Mouse (Mus musculus): ENCODE measurements around the gene Zfp664.

Gene Zfp664

DNA sequence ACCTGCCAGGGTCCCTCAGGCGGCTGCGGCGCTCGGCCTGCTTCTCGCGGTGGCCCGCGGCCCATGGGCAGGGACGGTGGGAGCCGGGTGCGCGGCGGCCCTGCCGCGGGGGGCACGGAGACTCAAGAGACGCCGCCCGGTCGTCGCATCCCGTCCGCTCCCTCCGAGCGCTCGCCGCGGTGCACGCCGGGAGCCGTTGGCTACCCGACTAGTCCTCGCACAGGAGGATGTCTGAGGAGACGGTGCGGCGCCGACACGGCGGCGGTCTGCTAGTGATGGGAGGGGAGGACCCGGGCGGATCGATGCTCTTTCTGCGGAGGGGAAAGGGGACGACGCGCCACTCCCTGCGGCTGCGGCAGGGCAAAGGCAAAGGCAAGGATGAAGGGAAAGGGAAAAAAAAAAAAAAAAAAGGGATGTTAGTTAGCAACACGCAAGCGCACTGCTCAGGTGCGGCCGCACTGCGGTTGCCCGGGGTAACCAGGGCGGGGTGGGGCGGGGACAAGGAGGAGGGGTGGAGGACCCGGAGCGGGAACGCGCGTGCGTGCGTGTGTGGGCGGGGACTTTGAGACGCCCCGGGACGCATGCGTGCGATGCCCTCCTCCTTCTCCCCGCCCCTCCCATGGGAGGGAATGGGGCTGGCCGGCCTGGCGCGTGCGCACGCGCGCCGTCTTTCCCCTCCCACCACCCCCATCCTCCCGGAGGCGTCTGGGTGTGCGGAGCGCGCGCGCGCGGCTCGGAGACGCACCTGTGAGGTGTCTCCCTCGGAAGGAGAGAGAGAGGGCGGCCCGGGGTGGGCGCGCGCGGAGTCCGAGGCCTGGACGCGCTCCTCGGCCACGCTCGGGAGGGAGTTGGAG is at the start of gene Zfp664, which contains the start of gene Ccdc92:
TSS of gene Zfp664 (plus strand) at position 679 of the 854 bp plus-strand sequence.
TSS of gene Ccdc92 (minus strand) at position 412 of the 854 bp plus-strand sequence.
- in situ Hi-C loops (cut with MboI, MseI), result loop anchor here (5.0 to 25.0 kb wide), 3 partner anchors 250 to 1850 kb away; partner anchors contain the start of genes 2810006K23Rik, Mphosph9 and Orai1

DNA sequence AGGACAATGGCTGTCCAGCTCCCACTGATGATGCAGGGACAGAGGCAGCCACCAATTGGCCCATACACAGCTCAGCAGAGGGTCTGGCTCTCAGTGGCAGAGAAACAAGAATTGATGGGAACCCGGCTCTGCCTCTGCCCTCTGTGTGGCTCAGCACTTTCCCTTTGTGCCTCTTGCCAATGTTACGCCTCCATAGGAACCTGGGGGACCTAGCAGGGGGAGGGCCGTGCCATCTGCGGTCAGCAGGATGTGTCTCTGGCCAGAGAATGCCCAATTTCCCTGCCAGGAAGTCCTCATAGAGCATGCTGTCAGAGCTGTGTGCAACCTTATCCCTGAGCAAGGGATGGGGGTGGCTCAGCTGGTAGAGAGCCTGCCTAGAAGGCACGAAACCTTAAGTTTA is 47.7 kb upstream of the Zfp664 start:
- in situ Hi-C loops (cut with MboI, MseI), result no loop called here

DNA sequence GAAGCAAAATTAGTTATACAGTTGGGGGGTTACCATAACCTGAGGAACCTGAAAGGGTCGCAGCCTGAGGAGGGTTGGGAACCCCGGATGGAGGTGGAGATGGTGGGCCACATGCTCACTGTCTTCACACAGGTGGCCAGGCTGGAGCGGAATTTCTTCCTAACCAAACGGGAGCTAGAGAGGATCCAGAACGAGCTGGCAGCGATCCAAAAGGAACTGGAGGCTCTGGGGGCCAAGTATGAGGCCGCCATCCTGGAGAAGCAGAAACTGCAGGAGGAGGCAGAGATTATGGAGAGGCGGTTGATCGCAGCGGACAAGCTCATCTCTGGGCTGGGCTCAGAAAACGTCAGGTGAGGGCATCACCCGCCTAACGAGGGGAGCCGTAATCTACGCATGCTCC is 45.4 kb upstream of the Zfp664 start:
- in situ Hi-C loops (cut with MboI, MseI), result no loop called here

DNA sequence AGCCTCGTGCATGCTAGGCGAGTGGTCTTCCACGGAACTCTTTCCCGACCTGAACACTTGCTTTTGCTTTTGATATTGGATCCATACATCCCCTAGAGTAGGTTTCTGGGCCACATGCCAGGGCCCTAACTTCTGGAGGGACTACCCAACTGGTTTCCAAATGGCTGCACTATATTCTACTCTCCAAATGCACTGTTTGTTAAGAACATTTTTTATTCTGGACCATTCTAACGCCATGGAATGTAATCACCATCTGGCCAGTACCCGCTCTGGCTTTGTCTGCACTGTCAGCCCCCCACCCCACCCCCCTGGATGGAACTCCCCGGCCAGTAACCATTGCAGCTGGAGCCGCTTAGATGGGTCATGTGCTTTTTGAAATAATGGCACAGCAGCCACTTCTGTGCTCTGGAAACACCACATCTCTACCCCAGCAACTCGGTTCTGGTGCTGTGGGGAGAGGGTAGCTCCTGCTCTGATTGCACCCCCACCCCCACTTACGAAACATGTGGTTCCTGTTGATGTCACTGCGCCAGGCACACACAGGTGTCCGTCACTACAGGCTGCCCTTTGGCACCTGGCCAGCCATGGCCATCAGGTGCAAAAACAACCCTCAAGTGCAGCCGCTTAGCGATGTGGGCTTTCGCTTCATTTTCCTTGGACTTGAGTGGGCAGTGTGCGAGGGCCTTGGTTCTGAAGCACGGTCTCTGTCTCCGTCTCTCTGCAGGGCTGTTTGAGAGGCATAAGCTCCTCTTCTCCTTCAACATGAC is 40.2 kb upstream of the Zfp664 start:
- in situ Hi-C loops (cut with MboI, MseI), result no loop called here

DNA sequence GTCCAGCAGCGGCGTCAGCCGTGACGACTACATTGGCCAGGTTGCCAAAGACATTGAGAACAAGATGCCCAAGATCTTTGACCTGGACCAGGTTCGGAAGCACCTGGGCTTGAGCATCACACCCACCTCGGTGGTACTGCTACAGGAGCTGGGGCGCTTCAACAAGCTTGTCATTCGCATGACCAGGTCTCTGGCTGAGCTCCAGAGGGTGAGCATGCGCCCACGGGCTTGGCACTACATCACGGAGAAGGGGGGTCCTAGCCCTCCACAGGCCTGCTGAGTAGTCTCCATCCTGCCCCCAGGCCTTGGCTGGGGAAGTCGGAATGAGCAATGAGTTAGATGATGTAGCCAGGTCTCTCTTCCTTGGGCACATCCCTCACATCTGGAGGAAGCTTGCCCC is 32.2 kb upstream of the Zfp664 start:
- in situ Hi-C loops (cut with MboI, MseI), result no loop called here

DNA sequence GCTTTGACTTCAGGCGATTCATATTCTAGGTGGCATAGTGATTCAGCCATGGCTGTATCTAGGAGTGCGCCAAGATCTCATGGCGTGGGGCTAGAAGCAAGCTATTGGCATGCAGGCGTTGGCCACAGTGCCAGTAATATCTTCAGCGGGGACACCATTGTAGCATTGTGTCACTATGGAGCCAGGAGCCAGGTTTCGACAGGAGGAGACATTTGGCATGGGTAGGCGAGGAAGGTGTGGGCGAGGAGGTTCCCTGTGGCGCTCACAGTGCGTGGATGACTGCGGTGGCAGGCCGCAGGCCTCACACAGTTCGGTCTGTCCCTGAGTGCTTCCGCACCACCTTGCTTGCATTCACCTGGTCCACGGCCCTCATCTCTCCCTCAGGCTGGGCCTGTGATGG is 27.3 kb upstream of the Zfp664 start:
- in situ Hi-C loops (cut with MboI, MseI), result no loop called here

DNA sequence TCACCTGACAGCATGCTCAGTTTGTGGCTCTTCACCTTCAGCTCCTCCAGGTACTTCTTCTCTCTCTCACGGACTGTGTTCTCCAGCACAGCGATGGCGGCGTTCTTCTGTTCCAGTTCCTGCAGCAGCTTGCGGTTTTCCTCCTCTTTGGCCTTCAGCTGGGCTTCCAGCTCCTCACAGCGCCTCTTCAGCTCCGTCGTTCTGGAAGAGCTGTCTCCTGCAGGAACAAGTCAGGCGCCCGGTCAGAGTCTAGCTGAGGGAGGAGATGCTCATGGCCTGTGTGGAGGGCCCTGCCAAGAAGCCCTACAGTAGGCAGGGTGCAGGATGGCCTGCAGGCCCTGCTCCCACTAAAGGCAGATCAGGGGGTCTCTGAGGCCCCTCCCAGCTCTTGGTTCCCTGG is 26.4 kb upstream of the Zfp664 start:
- in situ Hi-C loops (cut with MboI, MseI), result no loop called here

DNA sequence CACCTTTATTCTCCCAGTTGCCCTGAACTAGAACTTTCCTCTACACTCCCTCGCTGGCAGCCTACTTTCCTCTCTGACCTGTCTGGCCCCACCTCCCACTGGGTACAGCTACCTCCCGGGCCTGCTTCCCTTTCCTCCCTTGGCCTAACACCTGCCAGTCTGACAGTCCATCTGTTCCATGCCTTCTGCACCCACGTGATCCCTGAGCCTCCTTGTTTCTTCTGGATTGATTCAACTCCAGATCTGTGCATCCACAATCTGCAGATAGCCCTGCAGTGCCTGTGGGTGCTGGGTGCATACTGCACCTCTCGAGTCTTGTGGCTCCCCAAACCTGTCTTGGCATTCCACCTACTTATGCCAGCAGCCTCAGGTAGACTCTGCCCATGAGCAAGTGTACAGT is 25.9 kb upstream of the Zfp664 start:
- in situ Hi-C loops (cut with MboI, MseI), result no loop called here

DNA sequence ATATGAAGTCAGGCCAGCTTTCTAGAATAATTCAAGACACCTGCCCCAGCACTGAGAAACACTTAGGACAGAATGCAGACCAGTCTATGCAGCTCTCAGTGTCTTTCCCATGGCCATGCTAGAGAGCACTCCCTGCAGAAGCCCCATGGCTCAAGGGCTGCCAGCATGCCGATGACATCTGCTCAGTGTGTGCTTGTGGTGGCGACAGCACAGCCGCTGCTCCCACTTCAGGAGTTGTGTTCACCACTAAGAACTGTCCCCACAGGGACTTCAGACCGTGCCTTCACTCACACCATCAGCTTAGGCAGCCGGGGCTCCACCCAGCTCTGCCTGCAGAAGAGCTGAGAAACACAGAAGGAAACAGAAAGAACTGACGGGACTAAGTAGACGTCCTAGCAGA is 22.3 kb upstream of the Zfp664 start:
- in situ Hi-C loops (cut with MboI, MseI), result no loop called here

DNA sequence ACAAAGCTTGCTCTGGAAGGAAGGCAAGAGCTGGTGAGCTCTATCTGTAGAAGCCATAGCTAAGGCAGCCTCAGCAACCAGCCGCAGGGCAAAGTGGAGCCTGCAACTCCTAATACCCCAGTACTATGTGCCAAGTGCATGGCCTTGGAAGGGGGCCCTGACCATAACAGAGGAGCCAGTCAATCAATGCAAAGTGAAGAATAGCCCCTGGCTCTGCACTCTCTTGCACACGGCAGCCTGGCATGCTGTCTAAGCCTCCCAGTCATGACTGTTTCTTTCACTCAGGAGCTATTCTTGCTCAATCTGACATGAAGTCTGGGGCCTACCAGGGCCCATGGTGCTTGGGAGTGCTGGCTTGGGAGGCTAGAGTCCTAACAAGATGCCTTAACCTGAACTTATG is 21.8 kb upstream of the Zfp664 start:
- in situ Hi-C loops (cut with MboI, MseI), result no loop called here

DNA sequence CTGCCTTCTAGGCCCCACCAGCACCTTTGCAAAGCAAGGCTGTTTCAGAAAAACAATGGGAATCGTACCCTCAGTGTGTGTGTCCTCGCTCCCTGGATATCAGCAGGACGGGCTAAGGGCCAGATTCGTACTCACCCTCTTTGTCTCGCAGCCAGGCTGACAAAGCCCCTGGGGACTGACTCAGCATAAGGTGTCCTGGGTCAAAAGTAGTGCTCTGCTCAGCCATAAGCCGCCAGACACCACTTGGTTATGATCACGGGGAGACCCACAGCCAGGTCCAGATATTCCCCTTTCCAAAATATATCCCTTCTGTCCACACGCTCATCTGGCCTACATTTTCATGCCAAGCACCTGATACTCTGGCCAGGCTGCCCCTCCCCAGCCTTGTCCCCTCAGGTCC is 19.1 kb upstream of the Zfp664 start:
- in situ Hi-C loops (cut with MboI, MseI), result no loop called here

DNA sequence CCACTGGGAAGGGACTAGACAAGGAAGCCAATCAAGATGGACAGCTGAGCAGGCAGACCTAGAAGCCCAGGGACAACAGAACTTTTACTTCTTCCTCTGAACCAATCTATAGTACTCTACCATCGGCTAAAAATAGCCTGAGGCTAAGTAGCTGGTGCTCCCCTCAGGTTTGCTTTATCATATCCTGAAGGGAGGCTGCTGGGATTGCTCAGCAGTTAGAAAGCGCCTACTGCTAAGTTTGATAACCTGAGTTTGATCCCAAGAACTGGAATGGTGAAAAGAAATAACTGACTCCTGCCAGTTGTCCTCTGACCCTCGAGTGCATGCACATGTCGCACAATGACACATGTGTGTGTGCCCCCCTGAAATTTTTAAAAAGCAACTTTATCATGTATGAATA is 17.6 kb upstream of the Zfp664 start:
- in situ Hi-C loops (cut with MboI, MseI), result no loop called here

DNA sequence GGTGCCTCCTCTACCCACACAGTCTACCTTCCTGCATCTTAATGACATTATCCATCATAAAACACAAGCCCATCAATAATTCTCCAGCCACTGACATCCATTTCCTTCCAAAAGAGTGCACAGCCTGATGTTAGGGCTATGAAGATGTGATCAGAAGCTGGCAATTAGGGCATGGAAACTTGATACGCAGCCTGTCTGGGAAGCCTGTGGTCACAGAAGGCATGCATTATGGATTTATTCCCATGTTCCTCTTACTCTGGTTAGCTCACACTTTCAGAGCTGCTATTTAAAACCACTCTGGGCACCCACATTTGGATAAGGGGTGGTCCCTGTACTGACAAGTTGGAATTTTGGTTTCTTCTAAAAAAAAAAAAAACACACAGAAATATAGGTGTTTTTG is 15.5 kb upstream of the Zfp664 start:
- in situ Hi-C loops (cut with MboI, MseI), result no loop called here

DNA sequence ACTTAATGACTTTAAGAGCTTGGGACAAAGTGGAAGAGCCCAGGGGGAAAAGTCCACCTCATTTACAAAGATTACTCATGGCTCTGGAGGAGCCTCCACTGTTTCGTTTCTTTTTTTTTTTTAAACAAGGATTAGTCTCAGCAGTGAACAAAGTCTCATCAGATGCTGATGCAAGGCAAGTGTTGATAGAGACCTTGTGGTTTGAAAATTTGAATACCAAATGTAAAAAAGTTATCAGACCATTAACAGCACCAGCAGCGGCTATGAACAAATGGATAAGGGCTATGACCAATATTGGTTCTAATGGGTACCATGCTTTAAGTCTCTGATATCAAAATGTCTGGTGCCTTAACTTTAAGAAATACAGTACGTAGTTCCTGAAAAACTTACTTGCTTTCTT is 13.5 kb upstream of the Zfp664 start:
- in situ Hi-C loops (cut with MboI, MseI), result no loop called here

DNA sequence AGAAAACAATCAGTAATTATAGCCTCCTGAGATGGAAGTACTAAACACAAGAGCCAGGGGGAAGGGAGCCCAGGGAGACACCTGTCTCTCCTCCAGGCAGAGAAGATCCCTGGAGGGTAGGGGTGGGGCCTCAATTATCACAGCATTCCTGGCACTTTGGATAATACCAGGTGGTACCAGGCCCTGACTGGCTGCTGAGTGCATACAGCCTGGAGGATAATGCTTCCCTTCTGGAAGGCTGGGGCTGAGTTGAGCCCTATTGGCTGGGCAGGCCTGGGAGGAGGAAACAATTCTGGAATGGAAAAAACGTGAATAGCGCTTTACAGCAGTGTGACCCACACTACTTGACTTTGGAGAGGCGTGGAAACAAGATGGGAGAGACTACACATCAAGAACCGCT is 10.9 kb upstream of the Zfp664 start:
- in situ Hi-C loops (cut with MboI, MseI), result loop anchor here (25.0 kb wide), 2 partner anchors 514 to 1839 kb away; partner anchors contain the start of genes 2810006K23Rik, Mphosph9 and Orai1

DNA sequence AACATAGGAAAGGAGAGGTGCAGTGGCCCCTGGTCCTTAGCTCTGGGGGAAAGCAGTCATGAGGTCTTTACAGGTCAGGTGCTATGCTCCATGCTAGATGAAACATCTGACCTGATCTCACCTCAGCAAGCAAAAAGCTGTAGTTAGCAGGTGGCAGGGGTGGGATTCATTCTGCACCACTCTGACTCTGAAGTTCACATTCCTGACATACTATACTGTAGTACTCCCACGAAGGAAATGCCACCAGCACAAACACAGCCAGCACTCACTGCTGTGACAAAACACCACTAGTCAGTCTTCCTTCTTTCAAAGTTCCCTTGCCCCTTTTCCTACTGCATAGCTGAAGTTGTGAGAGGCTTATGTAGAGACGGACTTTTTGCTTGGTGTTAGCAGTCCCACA is 10.2 kb upstream of the Zfp664 start:
- in situ Hi-C loops (cut with MboI, MseI), result loop anchor here (25.0 kb wide), 2 partner anchors 515 to 1840 kb away; partner anchors contain the start of genes 2810006K23Rik, Mphosph9 and Orai1

DNA sequence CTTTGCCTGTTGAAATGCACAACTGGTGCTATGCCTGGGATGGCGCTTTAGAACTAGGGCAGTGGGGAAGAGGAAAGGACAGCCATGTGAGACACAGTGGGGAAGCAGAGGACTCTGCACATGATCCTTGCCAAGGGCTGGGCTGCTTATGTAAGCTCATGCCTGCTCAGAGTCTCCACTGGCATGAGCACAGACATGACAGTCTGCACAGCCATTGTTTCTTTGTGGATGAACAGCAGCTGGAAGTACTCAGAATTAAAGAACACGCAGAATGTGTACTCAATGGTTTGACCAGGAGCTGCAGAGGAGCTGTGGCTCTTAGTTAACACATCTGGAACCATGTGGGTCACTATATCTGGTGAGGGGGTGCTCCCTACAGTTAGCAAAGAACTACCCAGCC is 9.4 kb upstream of the Zfp664 start:
- in situ Hi-C loops (cut with MboI, MseI), result loop anchor here (25.0 kb wide), 2 partner anchors 516 to 1841 kb away; partner anchors contain the start of genes 2810006K23Rik, Mphosph9 and Orai1

DNA sequence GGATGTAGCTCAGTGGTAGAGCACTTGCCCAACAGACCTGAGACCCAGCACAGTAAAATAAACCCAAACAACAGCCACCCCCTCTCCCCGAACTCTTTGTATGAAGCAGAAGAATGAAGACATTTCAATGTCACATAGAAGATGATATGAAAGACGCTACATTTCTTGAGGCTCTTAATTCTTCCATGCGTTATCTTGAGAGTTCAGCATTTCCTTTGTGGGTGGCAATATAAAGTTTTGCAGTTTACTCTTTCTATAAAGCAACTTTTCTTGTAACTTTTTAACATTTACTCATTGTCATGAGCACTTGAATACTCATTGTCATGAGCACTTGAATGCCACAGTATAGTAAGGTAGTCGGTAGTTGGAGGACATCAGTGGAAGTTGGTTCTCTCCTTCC is 8.3 kb upstream of the Zfp664 start:
- in situ Hi-C loops (cut with MboI, MseI), result loop anchor here (25.0 kb wide), 2 partner anchors 517 to 1842 kb away; partner anchors contain the start of genes 2810006K23Rik, Mphosph9 and Orai1

DNA sequence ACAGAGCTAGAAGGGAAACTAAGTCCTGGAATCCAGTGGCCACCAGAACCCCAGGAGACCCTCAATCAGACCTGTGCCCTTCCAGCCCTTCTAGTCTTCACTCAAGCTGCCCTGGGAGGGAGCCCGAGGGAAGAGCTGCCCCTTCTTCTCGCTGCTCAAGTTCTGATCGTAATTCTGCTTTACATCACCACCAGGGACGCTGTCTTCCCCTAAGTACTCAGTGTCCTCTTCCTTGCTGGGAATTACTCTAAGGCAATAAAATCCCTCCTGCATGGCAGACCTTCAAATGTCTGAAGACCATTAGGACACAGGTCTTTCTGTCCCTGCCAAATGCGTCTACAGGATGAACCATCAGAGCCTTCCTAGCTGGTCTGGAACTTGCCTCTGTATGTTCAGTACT is 2.5 kb upstream of the Zfp664 start:
- in situ Hi-C loops (cut with MboI, MseI), result loop anchor here (5.0 to 25.0 kb wide), 3 partner anchors 248 to 1848 kb away; partner anchors contain the start of genes 2810006K23Rik, Mphosph9 and Orai1

DNA sequence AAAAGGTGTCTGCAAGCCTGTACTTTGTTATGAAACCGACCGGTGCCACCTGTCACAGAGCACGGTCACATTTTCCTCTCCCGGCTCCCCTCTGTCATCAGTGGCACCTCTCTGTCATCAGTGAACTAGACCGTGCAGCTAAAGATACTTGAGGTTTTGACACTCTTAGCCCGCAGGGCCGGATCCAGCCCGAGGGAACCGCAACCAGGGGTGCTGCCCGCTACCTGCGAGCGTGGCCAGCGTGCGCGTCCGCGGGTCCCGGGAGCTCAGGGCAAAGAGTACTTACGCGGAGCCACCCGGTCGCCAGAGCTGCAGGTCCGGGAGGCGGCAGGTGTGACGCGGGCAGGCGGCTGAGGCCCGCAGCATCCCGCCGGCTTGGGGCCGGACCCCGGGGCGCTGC is 1.0 kb upstream of the Zfp664 start:
- in situ Hi-C loops (cut with MboI, MseI), result loop anchor here (5.0 to 25.0 kb wide), 3 partner anchors 249 to 1849 kb away; partner anchors contain the start of genes 2810006K23Rik, Mphosph9 and Orai1

DNA sequence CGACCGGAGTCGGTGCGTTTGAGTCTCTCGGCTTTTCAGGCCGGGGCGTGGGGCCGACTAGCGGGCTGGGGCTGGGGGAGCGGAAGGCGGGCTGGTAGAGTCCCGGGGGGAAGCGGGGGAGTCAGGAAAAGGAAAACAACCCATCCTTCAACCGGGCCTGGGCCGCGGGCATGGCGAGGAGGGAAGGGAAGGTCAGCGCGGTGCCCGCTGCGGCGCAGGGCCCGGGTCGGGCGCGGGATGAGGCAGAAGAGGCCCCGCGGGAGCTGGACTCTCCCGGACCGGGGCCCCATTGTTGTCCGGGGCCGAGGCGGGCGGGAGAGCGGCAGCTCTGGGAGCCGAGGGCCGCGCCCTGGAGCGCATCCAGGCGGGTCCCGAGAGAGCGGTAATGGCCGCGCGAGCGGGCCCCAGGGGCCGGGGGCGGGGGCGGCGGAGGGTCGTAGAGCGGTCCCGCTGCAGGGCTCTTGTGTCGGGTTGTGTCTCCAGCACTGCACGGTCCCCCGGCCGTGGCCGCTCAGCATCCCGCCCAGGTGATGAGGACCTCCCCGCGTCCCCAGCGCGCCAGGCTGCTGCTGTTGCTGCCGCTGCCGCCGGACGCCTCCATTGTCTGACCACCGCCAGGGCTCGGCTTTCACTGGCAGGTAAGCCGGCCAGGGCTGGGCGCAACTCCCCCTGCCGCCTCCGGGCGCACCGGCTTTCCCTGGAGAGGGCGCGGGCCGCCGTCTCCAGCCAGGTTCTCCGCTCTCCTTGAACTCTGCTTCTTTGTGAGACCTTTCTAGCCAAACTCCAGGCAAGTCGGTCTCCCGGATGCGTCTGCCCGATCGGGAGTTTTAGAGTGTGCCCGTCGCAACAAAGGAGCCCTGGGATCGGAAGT is 615 bp downstream of the Zfp664 start:
- in situ Hi-C loops (cut with MboI, MseI), result loop anchor here (5.0 to 25.0 kb wide), 3 partner anchors 251 to 1851 kb away; partner anchors contain the start of genes 2810006K23Rik, Mphosph9 and Orai1
